Mouse (Mus musculus) ES-E14 (cell line): ENCODE measurements around the gene 4833423E24Rik.

Experiments used
- CHD2 ChIP-seq: IDR thresholded peaks from 2 replicates; pipeline ENCODE4 v1.6.1; 2014; ENCODE audit warnings: mild to moderate bottlenecking, low read depth, low read length, inconsistent platforms
- HCFC1 ChIP-seq: IDR thresholded peaks from 2 replicates; pipeline ENCODE4 v1.6.1; 2012; ENCODE audit warnings: low read length, inconsistent platforms, borderline replicate concordance; ENCODE audit not compliant: insufficient read depth
- ZNF384 ChIP-seq: IDR thresholded peaks from 2 replicates; pipeline ENCODE4 v1.6.1; 2012; ENCODE audit warnings: low read depth, low read length, inconsistent platforms

DNA sequence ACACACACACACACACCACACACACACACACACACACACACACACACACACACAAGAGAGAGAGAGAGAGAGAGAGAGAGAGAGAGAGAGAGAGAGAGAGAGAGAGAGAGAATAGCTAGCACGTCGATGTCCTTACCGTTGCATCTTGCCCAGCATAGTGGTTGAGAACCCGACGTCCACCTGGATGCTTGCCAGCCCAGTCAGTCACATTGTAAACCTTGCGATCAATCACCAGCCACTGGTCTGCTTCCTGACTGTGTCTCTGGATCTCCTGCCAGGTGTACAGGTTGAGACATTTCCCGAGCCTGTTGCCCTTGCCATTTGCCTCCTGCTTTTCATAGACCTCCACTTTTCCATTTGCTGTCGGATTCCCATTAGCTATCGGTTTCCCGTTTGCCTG is 532 bp downstream of the 4833423E24Rik start:
- TF ChIP-seq ZNF384 (no peak), CHD2 (no peak), HCFC1 (no peak)
